Mouse (Mus musculus): ENCODE measurements around the gene Ace. TPM values are rescaled to one million over a fixed set of nuclear protein-coding genes. Genes with fewer than 3 reads are reported as not detected.
"Not testable (repeated sequence)": the region's sequence is repeated elsewhere in the genome, so short reads cannot be mapped to it uniquely, and the experiment has no call there.

The Ace gene
- total RNA-seq, 2 experiments from 2014 or later = 24.1 to 34.8 TPM

DNA sequence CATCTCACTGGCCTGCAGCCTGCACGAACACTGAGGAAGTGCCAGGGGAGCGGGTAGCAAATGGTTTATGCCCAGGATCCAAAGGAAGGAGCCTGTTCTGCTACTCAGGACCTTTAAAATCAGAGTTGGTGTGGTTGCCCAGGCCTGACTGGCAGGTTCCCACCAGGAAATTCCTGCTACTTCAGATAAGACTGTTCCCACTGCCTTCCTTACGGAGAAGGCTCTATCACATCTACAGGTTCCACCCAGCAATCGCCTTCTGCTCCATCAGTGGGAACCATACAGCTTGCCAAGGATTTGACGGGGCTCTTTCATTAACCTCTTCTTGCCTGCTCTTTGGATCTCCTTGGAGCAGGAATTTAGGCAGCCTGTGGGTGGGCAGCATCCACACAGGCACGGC is 19.7 kb downstream of the Ace start:
- intact Hi-C loops (cut with DNase I) = no loop called here

GRCm38 (mm10) chr11:105989446-105989845 is 21.7 kb downstream of the Ace start:
- intact Hi-C loops (cut with DNase I) = no loop called here
- DNase-seq = no peak

More for the DNA sequence above, 19.7 kb downstream of the Ace start:
- no peak for DNase-seq

DNA sequence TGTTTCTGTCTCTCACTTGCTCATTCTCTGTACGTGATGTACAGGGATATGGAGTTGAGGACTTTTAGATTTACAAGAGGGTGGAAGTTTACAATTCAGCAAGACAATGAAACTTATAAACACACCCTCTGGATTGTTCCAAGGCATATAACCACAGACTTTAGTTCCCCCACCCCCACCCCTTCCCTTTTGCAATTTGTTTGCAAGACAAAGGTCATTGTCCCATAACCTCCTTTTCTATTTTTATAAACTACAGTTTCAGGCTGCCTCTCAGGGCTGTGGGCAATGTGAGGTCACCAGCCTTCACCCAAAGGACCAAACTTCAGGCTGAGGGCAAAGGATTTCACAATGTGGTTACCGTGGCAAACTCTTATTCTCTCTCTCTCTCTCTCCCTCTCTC is 22.5 kb downstream of the Ace start:
- no peak for DNase-seq
- intact Hi-C loops (cut with DNase I) = no loop called here

GRCm38 (mm10) chr11:105994375-105994774 is 26.6 kb downstream of the Ace start, which contains the start of gene Ace3:
Gene Ace3, plus strand, starts transcription at chr11:105994675.
- no peak for DNase-seq

GRCm38 (mm10) chr11:106000062-106000461 is 32.3 kb downstream of the Ace start:
- intact Hi-C loops (cut with DNase I) = no loop called here
- no peak for DNase-seq

More at GRCm38 (mm10) chr11:105994375-105994774, 26.6 kb downstream of the Ace start, which contains the start of gene Ace3:
- intact Hi-C loops (cut with DNase I) = no loop called here

DNA sequence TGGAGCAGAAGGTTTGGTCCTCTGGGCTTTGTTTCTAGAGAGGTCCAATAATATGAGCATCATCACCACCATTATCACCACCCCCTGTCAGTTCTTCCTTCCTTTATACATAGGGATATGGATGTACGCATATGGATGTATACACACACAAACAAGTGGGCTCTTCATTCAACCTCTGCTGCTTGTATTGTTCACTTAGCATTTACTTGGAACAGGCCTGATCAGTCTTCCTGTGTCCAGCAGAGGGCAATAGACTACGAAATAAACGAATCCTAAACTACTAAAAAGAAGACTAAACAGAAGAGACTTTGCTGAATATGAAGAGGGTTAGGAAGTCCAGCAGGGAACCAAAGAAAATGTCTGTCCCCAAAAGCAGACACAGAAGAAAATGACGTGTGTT is 34.0 kb downstream of the Ace start:
- no peak for DNase-seq
- intact Hi-C loops (cut with DNase I) = no loop called here

- intact Hi-C loops (cut with DNase I) = no loop called here
Measured at GRCm38 (mm10) chr11:106004576-106004975, 36.8 kb downstream of the Ace start.

DNA sequence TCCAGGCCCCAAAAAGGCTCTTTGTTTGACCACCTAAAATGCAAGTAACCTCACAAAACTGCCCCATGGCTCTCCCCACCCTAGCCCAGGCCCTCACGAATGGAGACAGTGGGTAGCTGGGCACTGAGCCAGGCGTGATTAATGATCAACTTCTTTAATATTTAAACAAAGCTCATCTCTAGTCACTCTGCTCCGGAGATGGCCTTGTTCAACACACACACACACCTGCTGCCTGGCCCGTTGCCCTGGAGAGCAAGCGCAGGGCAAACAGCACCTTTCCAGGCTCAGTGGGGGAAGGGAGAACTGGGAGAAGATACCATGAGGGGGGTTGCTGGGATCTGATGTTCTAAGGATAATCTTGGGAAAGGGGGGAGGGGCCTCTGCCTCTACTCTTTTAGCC is 38.2 kb downstream of the Ace start:
- no peak for DNase-seq
- intact Hi-C loops (cut with DNase I) = no loop called here

More at GRCm38 (mm10) chr11:106004576-106004975, 36.8 kb downstream of the Ace start:
- DNase-seq = no peak

DNA sequence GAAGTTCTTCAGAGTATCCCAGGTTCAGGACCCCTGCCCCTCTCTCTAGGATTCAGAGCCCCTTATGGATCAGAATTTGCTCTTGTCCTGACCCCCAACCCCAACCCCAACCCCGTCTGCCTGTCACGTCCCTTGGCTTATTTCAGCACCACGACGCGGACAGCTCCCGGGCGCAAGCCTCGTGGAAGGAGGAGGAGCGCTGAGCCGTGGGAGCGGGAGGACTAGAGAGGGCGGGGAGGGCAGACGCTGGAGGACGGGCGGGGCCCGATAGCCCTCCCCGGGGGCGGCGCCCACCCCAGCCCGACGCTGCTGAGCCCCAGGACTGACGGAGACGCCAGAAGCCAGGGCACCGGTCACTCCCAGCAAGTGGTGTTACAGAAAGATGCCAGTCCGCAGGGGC is 40.1 kb downstream of the Ace start, which contains the start of gene Kcnh6:
Gene Kcnh6, plus strand, starts transcription at position 304 of the 400 bp plus-strand sequence.
- intact Hi-C loops (cut with DNase I) = no loop called here
- DNase-seq = peak; percentile 44 to 50

DNA sequence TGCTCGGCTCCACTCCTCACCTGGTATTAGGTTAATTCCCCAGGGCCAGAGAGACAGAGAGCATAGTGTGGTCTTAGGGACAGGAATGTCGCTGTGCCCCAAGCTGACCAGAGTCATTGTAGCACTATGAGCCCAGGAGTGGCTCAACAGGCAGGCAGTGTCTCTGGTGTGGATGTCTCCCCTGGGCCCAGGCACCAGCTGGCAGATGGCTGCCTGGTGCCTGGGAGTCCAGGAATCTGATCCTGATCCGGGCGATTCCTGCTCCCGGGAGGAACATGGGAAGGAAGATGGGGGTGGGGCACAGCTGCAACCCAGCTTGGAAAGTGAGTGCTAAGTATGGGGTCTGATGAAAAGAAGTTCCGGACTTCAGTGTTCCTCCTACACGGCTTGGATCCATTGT is 45.0 kb downstream of the Ace start:
- no peak for DNase-seq
- intact Hi-C loops (cut with DNase I) = no loop called here

DNA sequence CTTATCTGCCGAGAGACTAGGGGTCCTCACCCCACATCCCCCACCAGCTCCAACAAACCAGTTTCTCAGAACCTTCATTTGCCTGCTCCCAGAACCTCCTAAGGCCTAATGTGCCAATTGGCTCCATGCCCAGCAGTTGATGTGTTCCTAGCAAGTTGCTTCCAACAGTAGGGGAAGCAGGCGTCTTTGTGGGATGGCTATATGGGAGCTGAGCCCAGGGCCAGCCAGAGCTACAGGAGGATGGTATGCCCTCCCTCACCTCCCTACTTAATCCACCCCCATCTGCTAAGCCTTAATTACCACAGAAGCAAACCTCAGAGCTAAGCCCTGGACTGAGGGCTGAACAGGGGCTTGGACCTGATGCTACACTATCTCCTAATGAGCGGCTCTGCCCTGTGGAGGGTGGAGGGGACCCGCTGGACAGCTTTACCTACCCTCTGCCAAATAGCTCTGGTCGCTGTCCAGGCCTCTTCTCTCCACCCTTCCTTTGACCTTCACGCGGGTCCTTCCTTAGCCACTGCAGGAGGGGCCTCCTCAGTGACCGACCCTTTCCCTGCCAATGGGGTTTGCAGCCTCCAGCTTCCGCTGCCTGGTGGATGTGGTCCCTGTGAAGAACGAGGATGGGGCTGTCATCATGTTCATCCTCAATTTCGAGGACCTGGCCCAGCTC is 45.9 kb downstream of the Ace start:
- peak in 1 of 2 experiments; percentile 24 for DNase-seq
- intact Hi-C loops (cut with DNase I) = no loop called here

- intact Hi-C loops (cut with DNase I) = no loop called here
- no peak for DNase-seq
Measured at GRCm38 (mm10) chr11:106016440-106016839, 48.7 kb downstream of the Ace start.

GRCm38 (mm10) chr11:106020051-106020763 is 52.5 kb downstream of the Ace start:
- intact Hi-C loops (cut with DNase I) = loop anchor here (10.0 kb wide), 1 partner anchor 685 kb away; no protein-coding TSS in a partner anchor
- DNase-seq = no peak

GRCm38 (mm10) chr11:106025774-106026173 is 58.0 kb downstream of the Ace start:
- intact Hi-C loops (cut with DNase I) = loop anchor here (2.0 to 10.0 kb wide), 2 partner anchors 99 to 691 kb away; no protein-coding TSS in a partner anchor
- no peak for DNase-seq

DNA sequence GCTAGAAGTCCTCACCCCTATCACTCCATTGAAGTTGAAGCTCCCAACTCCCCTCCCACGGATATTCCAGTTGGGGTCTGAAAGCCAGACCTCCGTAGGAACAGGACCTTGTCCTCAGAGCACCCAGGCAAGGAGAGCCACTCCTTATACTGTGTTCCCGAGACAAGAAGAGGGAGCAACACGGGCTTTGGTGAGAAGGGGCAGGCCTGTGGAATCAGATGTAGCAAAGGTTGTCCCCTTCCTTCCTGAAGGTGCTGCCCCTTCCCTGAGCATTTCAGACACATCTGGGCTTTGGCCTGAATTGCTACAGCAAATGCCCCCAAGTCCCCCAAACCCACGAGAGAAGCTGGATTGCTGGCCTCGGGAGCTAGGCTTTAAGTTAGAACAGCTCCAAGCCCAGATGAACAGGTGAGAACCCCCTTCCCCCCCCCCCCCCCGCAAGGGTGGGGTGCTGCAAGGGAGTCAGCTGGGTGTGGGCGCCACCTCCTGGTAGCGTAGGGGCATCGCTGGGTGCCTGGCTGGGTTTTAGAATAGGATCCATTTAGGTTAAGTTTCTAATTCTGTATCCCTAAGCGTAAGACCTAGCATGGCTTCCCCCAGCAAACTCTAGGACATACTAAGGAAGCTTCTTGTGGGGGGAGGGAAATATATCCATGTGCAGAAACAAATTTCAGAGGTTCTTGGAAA is 58.9 kb downstream of the Ace start:
- intact Hi-C loops (cut with DNase I) = loop anchor here (2.0 to 10.0 kb wide), 2 partner anchors 100 to 692 kb away; no protein-coding TSS in a partner anchor
- DNase-seq = peak in 1 of 2 experiments; percentile 36

DNA sequence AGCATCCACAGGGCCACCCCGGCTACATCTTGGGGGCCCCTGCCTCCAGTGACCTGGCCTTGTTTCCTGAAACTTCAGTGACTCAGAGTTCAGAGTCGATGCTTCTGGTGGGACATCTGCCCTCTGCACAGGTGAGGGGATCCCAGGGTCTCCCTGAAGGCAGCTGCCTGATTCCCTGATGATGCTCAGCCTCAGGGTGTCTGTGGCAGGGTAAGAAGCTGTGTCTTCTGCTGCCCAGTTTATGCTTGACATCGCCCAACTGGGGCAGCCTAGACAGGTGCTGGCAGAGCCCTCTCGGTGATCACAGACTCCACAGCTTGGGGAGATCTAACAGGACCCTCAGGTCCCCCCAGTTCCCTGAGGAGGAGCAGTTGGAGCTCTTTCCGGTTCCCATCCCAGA is 59.9 kb downstream of the Ace start:
- intact Hi-C loops (cut with DNase I) = loop anchor here (2.0 to 10.0 kb wide), 2 partner anchors 101 to 693 kb away; no protein-coding TSS in a partner anchor
- DNase-seq = no peak

DNA sequence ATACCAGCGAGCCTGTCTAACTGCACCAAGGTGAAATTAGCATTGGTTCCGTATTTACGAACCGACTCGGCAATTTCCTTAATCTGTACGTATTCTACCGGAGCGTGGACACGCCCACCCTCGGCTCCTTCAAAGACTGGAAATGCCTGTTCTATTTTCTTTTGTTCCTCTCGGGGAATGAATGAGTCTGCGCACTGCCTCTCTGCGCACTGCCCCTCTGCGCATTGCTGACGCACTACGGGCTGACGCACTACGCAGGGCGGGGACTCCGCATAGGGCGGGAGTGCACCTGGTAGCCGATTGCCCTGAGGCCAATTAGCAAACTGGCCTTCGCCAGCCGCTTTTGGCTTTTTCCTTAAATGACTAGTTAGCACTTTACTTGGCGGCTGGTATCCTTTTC is 64.3 kb downstream of the Ace start:
- DNase-seq; intact Hi-C loops (cut with DNase I): not testable (repeated sequence)

- intact Hi-C loops (cut with DNase I) = no loop called here
Measured at GRCm38 (mm10) chr11:106033491-106033919, 65.8 kb downstream of the Ace start.

DNA sequence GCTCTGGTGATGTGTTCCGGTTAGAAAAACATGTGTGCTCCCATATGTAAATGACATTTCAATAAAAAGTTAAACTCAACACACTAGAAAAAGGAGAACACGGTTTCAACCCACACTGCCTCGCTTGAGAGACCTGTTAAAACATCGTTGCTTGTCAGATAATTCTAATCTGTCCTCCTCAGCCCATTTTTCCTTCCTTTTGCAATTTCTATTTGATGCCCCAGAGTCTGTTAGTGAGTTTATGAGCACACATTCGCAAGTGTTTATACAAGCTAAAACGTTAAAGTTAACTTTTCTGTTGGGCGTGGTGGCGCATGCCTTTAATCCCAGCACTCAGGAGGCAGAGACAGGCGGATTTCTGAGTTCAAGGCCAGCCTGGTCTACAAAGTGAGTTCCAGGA is 67.2 kb downstream of the Ace start:
- no peak for DNase-seq
- intact Hi-C loops (cut with DNase I) = no loop called here

More at GRCm38 (mm10) chr11:106033491-106033919, 65.8 kb downstream of the Ace start:
- no peak for DNase-seq

DNA sequence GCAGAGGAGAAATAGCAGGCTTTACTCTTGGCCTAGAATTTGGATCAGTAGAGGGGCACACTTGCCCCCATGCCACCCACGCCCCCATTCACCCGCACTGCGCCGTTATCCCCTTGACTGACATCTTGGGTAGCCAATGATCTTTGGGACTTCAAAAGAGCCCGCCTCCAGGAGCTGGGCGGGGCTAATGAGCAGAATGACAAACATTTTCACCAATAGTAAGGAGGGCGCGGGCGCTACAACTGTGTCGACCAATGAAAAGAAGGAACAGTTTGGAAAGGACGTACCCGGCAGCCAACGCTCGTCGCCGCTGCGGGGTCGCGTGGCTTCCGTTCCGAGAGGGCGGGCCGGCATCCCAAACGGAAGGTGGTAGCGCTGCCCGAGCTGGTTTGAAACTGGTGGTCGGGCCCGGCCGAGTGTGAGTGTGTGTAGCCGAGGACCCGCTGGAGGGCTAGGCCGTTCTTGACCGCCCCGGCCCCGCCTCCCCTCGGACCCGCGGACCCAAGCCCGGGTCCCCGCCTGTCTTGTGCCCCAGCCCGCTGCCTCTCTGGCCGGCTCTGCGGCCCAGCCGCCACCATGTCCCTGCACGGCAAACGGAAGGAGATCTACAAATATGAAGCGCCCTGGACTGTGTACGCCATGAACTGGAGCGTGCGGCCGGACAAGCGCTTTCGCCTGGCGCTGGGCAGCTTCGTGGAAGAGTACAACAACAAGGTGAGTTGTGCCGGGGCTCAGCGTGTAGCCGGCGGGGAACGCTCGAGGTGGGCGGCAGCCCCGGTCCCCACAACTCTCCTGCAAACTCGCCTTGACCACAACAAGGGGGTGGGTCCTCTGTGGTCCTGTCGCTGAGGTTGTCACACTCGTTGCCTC is 69.0 kb downstream of the Ace start, which contains the start of gene Dcaf7:
Gene Dcaf7, plus strand, starts transcription at position 325 of the 870 bp plus-strand sequence.
- peak; percentile 91 to 100 for DNase-seq
- intact Hi-C loops (cut with DNase I) = no loop called here

Measured in gastrocnemius, postnatal 36 days (tissue).